Mouse (Mus musculus): ENCODE measurements at regions not wholly inside any gene's neighbourhood (a gene's known extent, or its start where the extent isn't known, plus 50 kb on each side); places are given as distances from the start of the nearest gene placed in this dataset.

DNA sequence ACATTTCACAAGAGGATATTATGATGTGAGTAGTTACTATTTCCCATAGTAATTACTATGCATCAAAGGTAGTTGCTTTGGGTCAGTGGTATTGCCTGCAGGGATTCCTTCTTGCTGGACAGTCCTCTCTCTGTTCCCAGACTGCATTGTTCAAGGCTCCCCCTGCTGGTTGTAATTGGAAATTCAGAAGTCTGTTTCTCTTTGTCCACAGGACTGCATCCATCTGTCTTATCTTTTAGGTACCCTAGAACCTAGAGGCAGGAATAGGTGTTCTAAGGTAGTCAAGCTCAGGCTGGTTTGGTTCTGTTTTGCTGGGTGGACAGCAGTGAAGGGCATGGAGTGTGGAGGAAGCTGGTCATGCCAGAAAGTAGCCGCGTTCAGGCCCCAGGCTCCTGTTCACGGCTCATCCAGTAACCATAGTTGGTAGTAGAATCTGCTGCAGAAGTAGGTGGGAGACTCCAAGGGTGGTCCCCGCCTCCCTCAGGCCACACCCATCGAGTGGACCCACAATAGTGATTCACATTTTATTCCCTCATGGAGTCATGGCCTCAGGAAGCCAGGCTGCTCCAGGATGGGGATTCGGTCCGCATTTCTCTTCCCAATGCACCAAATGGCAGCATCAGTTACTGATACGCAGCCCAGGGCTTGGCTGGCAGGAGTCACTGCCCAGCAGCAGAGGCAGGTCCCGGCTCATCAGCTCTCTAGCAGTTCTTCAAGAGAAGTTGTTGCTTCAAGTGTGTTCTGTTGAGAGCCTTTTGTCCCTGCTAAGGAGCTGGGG, 51.7 kb upstream of the Caprin1 start:
- peak; percentile 70 for DNase-seq

GRCm38 (mm10) chr2:103849766-103850530, 52.5 kb upstream of the Caprin1 start:
- DNase-seq, result no peak

- DNase-seq, result no peak
Observed at GRCm38 (mm10) chr2:103850531-103850816, 53.0 kb upstream of the Caprin1 start.

- no peak for DNase-seq
Observed at GRCm38 (mm10) chr2:103851171-103851570, 53.7 kb upstream of the Caprin1 start.

DNA sequence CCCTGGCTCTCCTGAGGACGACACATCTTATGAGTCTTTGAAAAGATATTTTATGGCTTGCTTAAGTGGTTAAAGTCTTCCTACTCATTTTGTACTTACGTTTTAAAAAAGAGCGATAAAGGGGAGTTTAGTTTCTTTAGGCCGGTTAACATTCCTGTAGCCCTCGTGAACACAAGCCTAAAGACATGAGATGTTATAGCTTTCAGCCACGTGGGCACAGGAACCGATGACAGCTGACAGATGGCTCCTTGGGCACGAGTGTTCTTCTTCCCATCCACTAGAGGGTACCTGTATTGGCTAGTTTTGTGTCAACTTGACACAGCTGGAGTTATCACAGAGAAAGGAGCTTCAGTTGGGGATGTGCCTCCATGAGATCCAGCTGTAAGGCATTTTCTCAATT, 63.8 kb upstream of the Caprin1 start:
- no peak for DNase-seq

- DNase-seq, result no peak
Observed at GRCm38 (mm10) chr2:103864254-103864653, 66.8 kb upstream of the Caprin1 start.

- DNase-seq, result peak; percentile 43
Observed at GRCm38 (mm10) chr2:103865319-103866171, 68.1 kb upstream of the Caprin1 start.

GRCm38 (mm10) chr2:103867241-103867957, 70.0 kb upstream of the Caprin1 start:
- DNase-seq, result no peak

- DNase-seq, result no peak
Observed at GRCm38 (mm10) chr2:103867958-103868330, 70.5 kb upstream of the Caprin1 start.

DNA sequence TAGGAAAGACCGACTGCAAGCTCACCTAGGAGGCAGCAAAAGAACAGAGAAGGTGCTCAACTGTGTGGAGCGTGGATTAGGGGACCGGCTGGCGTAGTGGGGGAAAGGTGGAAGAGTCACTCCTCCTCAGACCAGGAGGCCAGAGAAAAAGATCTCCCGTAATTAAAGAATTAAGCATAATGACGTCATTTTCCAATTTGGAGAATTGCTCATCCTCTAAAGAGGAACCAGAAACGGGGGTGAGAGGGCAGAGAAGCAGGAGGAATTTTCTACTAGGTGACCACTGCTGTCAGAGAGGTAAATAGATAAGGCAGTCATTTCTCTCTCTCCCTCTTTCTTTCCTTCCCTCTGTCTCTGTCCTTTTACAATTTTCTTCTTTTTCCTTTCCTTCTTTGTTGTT, 71.2 kb upstream of the Caprin1 start:
- no peak for DNase-seq

DNA sequence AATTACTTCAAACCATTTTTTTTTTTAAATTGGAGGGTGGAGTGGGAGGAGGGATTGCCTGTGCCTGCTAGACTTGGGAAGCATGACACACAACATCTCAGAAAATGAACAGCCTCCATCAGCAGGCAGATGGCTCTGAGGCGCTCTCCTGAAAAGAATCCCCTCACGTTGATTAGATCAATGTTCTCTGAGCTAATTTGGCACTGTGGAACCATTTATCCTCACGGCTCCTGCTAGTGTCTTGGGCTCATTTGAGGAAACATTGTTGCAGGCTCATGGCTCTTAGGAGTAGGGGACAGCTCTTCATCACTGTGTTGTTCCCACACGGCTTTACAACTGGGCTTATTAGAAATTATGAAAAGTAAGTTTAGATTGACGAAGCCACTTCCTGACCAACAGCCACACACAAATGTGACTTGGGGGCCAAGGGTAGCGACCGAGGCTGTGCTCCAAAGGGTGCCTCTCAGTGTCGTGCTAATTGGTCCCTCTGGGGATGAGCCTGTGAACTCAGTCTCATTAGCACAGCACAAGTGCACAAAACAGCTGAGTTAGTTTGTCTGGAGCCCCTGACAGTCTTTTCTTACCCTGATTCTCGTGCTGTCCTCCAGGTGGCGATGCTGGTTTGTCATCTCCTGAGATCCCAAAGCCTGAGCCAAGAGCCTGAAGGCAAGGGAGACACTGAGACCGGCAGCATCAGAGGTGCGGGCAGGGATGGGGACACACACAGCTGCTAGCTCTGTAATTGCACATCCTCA, 74.2 kb upstream of the Caprin1 start:
- DNase-seq, result peak; percentile 84

GRCm38 (mm10) chr2:103872277-103872636, 74.8 kb upstream of the Caprin1 start:
- DNase-seq, result no peak

DNA sequence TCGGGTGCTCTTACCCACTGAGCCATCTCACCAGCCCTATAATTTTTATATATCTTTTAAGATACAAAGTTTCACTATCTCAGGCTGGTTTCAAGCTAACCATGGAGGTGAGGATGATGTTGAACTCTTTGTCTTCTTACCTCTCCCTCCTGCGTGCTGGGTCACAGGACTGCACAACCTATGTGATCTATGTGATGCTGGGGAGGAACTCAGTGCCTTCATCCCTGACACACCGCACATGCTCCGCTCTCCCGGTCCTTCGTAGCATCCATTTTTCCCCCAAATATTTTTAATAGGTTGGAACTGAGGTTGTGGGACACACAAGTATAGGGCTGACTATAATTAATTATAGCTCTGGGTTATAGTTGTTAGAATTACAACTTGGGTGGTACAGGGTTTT, 75.9 kb upstream of the Caprin1 start:
- no peak for DNase-seq

- DNase-seq, result no peak
Observed at GRCm38 (mm10) chr2:103874466-103874865, 77.0 kb upstream of the Caprin1 start.

GRCm38 (mm10) chr2:103875754-103876153, 78.3 kb upstream of the Caprin1 start:
- no peak for DNase-seq

- DNase-seq, result no peak
Observed at GRCm38 (mm10) chr2:103876236-103876635, 78.8 kb upstream of the Caprin1 start.

DNA sequence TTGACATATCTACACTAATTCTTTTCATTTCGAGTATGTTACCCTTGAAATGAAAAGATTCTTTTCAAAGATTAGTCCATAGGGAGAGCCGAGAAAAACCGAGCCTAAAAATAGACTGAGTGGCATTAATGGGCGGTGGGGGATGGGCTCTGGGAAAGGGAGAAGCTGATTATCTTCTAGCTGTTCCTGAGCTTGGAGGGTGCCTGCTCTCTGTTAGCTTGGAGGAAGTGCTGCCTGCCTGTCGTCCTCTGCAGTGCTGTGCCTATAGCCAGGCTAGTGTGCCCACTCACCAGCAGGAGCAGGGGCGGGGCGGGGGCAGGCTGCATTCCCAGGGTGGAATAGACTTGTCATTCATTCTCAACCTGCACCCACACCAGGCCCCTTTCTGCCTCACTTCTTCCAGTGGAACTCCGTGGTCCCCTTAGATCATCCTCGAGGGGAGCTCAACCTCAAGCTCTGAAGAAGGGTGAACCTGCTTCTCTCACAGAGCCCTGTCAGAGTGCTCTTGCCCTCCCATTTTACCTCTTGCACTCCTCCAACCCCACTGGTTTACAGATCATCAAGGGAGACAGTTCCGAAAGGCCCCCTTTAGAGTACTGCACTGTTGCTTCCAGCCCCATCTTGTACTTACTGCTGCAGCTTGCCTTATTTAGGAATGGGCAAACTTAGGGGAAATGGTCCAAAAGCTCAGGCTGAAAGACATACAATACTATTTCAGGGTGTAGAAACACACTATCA, 76.6 kb upstream of the Lmo2 start:
- no peak for DNase-seq

- DNase-seq, result peak; percentile 21
Observed at GRCm38 (mm10) chr2:103884926-103885325, 72.9 kb upstream of the Lmo2 start.

DNA sequence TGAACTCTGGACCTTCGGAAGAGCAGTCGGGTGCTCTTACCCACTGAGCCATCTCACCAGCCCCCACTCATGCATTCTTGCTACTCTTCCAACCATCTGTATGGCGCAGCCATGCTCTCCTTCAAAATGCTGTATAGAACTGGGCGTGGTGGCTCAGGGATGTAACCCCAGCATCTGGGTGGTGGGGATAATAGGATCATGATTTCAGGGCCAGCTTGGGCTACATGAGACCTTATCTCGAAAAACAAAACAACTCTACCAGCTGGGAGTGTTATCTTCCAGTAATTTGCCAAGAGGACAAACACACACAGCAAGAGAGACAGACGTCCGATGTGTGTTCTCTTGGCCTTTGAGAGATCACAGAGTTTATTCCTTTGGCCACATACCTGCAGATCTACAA, 69.8 kb upstream of the Lmo2 start:
- DNase-seq, result no peak

DNA sequence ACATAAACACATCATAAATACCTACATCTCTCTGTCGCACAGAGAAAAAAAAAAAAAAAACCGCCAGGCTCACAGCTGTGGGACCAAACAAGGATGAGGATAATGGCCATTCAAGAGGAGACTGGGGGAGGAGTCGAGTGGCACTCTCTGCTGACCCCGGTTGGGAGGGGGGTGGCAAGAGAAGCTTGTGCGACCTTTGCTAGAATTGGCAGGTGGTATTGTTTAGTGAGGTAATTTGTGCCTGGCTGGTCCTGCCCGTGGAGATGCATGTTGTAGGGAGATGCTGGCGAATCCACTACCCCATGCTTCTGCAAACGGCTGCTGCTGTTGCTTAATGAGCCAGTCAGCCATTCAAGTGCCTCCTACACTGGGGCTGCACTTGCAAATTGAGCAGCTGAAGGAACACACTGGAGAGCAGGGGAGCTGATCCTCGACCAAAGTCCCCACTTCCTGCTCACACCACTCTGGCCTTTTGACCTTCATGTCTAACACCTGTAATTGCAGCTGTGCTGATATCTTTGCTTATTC, 66.5 kb upstream of the Lmo2 start:
- no peak for DNase-seq

DNA sequence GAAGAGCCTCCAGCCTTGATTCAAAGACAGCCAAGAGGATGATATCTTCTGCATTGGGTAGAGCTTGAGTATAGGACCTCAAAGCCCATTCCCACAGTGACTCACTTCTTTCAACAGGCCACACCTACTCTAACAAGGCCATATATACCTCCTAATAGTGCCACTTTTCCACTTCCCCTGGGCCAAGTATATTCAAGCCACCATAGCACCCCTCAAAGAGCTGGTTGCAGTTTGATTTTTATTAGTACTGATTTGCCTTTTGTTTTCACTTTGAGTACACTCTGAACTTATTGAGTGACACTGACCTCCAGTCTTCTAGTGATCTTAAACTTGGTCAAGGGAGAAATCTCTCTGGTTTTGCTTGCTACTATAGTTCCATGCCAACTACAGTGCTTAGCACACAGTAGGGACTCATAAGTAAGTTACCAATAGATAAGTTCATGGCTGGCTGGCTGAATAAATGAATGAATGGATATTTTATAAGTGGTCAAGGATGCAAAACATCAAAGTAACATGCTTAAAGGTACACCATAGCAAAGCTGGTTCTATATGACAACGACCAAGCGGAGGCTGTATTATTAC, 64.5 kb upstream of the Lmo2 start:
- DNase-seq, result no peak

Measured in kidney, postnatal 14 days (tissue).